Mouse (Mus musculus) frontal cortex, postnatal 10 days (tissue): ENCODE data around the gene Zfhx3.

ENCODE experiments used
- DNase-seq, 2 experiments: peaks; one replicate each; pipeline ENCODE4 v3.0.0; 2022; ENCODE audit warnings: low spot score in 2 of 2, mixed read lengths in 1 of 2

Zfhx3 gene

DNA sequence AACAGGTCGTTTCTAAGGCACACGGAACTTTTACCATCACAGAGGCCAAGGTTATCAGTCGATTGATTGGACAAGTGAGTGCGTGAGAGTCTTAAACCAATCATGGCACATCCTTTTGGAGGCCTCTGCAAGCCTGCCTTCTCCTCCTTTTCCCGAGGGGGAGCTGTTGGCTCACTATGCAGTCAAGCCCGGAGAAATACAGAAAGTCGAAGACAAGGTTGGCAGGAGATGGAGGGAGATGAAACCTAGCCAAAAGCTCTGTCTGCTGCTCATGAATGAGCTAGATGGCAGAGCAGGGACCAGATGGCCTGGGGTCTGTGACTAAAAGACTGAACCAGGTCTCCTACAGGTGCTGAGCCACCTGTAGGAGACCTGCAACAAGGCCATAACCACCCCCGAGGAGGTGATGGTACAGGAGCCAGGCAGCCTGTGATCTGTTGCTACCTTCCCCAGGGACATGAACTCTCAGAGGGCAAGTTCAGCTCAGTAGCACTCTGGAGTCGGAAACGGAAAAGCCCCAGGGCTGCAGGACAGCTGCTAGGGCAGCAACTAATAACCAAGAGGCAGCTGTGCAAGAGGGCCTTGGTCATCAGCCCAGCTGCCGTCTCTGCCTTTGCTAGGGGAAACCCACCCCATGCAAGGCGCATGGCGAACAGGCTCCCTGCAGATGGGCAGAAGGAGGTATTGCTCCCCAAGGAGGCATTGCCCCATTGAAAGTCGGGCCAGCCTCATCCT is 848.3 kb downstream of the Zfhx3 start:
- peak; percentile 55 to 66 for DNase-seq

- DNase-seq: no peak
Observed at GRCm38 (mm10) chr8:108796076-108796475, 853.6 kb downstream of the Zfhx3 start.

- no peak for DNase-seq
Observed at GRCm38 (mm10) chr8:108796882-108797281, 854.4 kb downstream of the Zfhx3 start.

GRCm38 (mm10) chr8:108798012-108798411 is 855.6 kb downstream of the Zfhx3 start:
- peak in 1 of 2 experiments; percentile 46 for DNase-seq

- no peak for DNase-seq
Observed at GRCm38 (mm10) chr8:108799250-108799649, 856.8 kb downstream of the Zfhx3 start.

- DNase-seq: no peak
Observed at GRCm38 (mm10) chr8:108800357-108800756, 857.9 kb downstream of the Zfhx3 start.

DNA sequence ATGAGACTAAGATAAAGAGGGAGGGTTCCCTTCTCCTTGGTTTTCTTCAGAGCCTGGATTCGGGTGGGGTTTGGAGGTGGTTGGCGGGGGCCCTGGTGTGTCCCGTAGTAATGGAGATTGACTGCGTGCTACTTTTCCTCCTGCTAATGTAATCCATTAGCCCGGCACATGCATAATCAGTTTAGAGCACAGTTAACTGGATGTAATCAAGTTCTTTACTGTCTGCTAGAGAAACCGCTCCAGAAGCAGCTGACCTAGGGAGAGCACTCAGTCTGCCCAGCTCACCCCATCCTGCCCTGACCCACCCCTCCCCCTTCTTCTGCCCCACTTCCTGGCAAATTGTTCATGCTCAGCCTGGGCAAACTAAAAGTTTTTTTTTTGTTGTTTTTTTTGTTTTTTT is 860.6 kb downstream of the Zfhx3 start:
- DNase-seq: no peak

DNA sequence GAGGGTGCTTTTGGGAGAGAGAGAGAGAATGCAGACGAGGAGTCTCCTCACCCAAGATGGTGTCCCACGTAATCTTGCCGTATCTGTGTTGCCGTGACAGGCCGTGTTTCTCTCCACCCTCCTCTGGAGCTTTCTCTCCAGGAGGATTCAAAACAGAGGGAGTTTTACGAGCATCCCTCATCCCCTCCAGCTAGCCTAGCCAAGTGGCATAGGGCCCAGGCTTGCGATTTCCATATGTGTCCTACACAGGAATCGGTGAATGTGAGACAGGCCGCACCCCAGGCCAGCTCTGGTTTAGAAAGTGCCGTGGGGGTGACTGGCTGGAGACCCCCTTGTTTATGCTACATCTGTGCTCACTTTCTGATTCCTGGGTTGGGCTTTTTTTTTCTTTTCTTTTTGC is 869.2 kb downstream of the Zfhx3 start:
- no peak for DNase-seq

- DNase-seq: no peak
Observed at GRCm38 (mm10) chr8:108813375-108813774, 870.9 kb downstream of the Zfhx3 start.

DNA sequence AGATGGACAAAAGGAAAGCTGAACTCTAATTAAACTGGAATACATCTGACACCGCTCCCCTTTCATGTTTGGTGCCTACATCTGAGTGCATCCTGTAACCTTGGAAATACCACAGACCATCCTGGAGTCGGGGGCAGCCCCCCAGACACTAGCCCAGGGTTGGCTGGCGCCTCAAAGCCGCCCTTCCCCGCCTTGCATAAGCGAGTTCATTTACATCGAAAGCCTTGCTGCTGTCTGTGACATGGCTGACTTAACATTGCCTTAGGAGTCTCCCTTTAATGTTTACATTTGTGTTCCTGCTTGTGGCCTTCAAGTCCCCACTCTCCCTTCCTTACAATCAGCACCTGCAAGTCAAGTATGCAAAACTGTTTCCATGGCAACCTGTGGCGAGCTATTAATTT is 876.8 kb downstream of the Zfhx3 start:
- no peak for DNase-seq

- DNase-seq: no peak
Observed at GRCm38 (mm10) chr8:108819826-108820225, 877.4 kb downstream of the Zfhx3 start.

- DNase-seq: no peak
Observed at GRCm38 (mm10) chr8:108820634-108821033, 878.2 kb downstream of the Zfhx3 start.

DNA sequence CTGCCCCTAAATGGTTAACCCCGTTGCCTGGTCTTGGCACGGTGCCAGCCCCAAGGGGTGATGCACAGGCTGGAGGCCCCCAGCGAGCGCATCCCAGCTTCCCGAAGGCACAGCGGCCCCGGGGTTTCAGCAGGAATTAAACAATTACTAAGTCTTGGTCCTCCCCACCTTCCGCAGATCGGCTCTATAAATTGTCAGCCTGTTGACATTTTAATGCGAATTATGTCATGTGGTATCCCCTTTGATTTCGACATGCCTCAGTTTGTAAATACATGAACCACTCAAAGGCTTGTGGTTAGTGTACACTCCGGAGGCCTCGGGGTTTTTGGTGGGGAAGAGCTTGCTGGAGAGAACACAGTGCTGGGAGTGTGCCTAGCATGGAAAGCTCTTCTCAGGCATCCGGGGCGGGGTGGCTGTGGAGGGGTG is 880.4 kb downstream of the Zfhx3 start:
- no peak for DNase-seq

DNA sequence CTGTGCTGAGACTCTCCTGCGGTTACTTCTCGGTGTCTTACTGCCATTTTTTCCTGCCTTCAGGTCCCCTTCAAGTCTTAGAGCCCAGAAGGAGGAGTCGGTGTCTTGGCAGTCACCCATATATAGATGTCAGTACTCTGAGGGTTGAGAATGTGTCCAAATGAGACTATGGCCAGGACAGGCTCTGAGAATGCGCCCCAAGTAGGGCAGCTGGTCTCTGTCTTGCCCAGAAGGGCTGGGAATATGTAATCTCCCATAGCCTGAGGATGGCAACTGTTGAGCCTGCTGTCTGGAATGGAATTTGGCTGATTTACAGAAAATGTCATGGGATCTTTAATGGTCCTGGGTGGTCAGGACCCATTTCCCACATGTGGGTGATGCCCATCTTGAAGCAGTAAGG is 881.6 kb downstream of the Zfhx3 start:
- DNase-seq: no peak

- DNase-seq: no peak
Observed at GRCm38 (mm10) chr8:108826414-108826813, 884.0 kb downstream of the Zfhx3 start.

GRCm38 (mm10) chr8:108827428-108827827 is 885.0 kb downstream of the Zfhx3 start:
- DNase-seq: no peak

GRCm38 (mm10) chr8:108829305-108829717 is 886.9 kb downstream of the Zfhx3 start:
- peak; percentile 40 to 45 for DNase-seq

GRCm38 (mm10) chr8:108835143-108835542 is 892.7 kb downstream of the Zfhx3 start:
- DNase-seq: no peak

DNA sequence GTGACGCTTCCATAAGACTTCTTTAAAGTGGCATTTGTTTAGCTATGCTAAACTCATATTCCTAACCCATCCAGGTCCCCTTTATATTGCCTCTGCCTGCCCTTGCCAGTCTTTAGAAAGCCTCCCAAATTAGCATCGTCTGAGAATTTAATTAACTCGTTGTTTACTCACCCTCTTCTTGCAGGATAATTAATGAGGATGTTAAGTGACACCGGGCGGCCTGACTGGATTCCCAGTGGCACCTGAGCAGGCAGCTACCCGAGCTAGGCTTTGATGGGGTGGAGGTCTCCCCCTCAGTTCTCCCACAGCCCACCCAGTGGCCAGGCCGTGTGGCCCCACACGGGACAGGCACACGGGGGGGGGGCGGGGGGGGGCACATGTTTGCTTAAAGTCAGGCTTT is 895.3 kb downstream of the Zfhx3 start:
- no peak for DNase-seq

DNA sequence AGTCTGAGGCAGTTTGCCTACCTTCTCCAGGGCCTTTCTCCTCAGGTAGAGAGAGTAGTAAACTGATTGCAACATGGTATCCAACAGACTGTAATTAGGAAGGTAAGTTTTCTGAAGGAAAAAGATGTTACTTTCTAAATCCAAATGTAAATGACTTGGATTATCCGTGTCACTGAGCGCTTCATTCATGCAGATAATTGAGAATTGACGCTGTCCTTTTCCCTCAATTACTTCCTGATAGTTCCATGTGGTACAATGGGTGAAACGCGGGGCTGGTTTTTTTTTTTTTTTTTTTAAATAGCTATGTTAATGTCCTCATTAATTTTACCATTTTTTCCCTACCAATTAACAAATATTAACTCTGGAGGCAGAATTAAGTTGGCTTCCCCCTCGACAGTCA is 896.3 kb downstream of the Zfhx3 start:
- no peak for DNase-seq

- DNase-seq: no peak
Observed at GRCm38 (mm10) chr8:108842307-108842706, 899.9 kb downstream of the Zfhx3 start.

GRCm38 (mm10) chr8:108846174-108846573 is 903.7 kb downstream of the Zfhx3 start:
- no peak for DNase-seq

- no peak for DNase-seq
Observed at GRCm38 (mm10) chr8:108846827-108847226, 904.4 kb downstream of the Zfhx3 start.

DNA sequence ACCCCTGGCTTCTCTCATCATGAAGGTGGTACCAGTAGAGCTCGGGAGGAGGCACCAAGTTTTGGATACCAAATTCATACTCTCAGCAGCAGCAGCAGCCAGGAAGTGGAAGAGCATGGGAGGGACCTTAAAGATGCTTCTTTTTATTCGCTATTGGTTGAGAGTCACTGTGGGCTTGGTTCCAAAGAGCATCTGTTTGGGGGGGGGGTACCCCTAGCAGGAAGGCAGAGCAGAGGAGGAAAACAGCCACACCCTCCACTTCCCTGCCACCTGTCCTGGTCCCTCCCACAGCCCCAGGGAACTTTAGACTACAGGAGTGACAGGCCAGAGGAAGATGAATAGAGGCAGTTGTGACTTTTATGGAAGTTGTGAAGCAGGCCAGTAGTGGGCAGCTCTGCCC is 904.9 kb downstream of the Zfhx3 start:
- no peak for DNase-seq
